Mouse (Mus musculus) embryonic facial prominence, embryonic 10.5 days (tissue): Measurements from ENCODE around the gene Nek7. TPM values are rescaled to one million over a fixed set of nuclear protein-coding genes. Genes with fewer than 3 reads are reported as not detected.

Experiments used
- DNase-seq: peaks from one replicate; pipeline ENCODE4 v3.0.0-alpha.2; 2017; ENCODE audit warnings: low spot score
- H3K27ac ChIP-seq: fragments of 300-500 bp; sonication (generic); replicated peaks from 2 replicates; pipeline ENCODE4 v1.5.1; 2016; ENCODE audit warnings: mild to moderate bottlenecking
- H3K27me3 ChIP-seq: fragments of 300-500 bp; sonication (generic); replicated peaks from 2 replicates; pipeline ENCODE4 v1.6.1; 2016; ENCODE audit warnings: low read depth, mild to moderate bottlenecking; ENCODE audit not compliant: poor library complexity, severe bottlenecking
- H3K36me3 ChIP-seq: fragments of 300-500 bp; sonication (generic); replicated peaks from 2 replicates; pipeline ENCODE4 v1.6.1; 2016; ENCODE audit warnings: mild to moderate bottlenecking, moderate library complexity
- H3K4me1 ChIP-seq: fragments of 300-500 bp; sonication (generic); 2 replicates; pipeline ENCODE4 v1.6.1; 2016
- H3K4me3 ChIP-seq: fragments of 300-500 bp; sonication (generic); 2 replicates; pipeline ENCODE4 v1.5.1; 2016; ENCODE audit warnings: mild to moderate bottlenecking, moderate library complexity
- H3K9me3 ChIP-seq: fragments of 300-500 bp; sonication (generic); 2 replicates; pipeline ENCODE4 v1.6.1; 2016; ENCODE audit warnings: mild to moderate bottlenecking
- WGBS: fragments of 180-500 bp; shearing (Covaris S2); methylation state at CpG from one replicate; pipeline ENCODE4 v1.1.7; 2016; 5-methylcytosine and 5-hydroxymethylcytosine counted together
- polyA plus RNA-seq: library from polyadenylated mRNA; unstranded; fragments of >200 nt; fragmentation: Nextera tagmentation; extraction: Ambion mirVana; gene quantifications from 2 replicates; pipeline ENCODE4 v1.2.1, GENCODE M21; 2016

Nek7 gene
- polyA plus RNA-seq, 1 experiment from 2014 or later = 23.1 TPM

DNA sequence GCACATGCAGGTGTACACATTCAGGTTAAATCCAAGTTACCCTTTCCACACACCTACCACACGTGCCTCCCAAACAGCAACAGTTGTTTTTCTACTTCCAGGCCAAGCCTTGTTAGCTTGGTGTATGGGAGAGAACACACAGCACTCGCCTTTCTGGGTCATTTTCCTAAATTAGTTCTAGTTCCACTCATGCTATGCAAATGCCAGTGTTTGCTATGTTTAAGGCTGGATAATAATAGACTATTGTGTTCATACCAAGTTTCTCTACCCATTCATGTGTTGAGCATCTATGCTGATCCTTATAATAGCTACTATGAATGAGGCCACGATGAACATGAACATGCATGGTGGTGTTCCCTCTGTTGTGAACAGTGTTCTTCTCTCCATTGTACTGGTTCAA, 158.5 kb downstream of the Nek7 start:
- DNase-seq = no peak
- Histone ChIP-seq H3K36me3 (no peaks in the 10 kb centered on the region), H3K27me3 (no peaks in the 10 kb centered on the region), H3K4me3 (no peak overlapping the region), H3K4me1 (peaks cover 5% of the 10 kb centered on the region; the same call in 1 of the 2 replicates), H3K27ac (no peak overlapping the region), H3K9me3 (peaks cover 4% of the 10 kb centered on the region; the same call in 1 of the 2 replicates)
- WGBS = 83% methylated on average over 3 of the region's 3 CpGs

DNA sequence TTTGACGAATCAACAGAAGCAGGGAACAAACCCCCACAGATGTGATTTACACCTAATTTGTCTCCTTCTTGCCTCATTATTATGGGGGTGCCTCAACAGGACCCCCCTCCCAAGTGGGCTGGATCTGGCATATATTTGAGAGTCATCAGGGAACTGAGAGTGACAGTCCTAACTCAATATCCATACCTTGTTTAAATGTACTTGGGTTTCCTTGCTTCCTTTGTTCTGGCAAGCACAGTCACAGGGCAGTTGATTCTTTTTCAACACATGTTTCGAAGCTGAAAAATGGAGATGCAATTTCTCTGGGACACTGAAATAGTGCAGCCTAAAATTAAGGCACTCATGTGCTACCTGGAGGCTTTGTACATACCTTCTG, 170.5 kb downstream of the Nek7 start:
- Histone ChIP-seq H3K9me3 (no peaks in the 10 kb centered on the region), H3K27ac (no peak overlapping the region), H3K4me1 (no peaks in the 10 kb centered on the region), H3K4me3 (no peak overlapping the region), H3K36me3 (no peaks in the 10 kb centered on the region), H3K27me3 (no peaks in the 10 kb centered on the region)
- no peak for DNase-seq
- WGBS = 73% methylated on average over 2 of the region's 2 CpGs

DNA sequence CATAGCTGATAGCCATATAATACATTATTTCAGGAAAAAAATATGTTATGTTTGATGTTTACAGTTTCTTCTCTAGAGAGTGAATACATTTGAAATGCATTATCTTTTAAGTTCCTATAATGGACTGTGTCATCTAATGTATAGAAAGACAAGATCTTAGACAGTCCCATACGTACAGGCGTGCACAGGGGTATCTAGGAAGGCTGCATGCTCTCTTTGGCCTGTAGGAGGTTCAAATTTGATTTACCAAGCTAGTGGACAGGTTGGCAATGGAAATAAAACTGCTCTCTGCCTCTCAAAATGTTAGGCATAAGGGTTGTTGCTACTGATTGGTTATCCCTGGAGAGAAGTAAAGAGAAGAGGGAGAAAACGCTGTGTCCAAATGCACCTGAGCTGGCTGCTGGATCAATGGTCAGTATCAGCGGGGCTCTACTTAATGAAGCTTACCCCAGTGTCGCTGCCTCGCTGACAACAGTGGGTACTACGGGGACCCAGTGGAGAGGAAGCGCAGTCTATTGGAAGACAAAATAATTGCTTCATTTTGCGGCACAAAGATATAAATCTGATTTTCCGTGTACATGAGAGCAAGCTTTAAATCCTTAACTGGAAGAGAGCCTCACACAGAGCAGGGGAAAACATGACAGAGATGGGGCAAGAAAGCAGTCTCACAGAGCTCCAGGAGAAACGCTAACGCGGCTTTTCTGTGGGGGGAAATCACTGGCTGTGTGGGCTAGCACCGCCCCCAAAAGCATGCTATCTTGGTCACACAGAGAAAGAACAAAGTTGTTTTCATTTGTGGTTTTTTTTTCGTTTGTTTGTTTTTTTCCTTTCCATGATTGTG, 171.1 kb downstream of the Nek7 start:
- H3K4me3 ChIP-seq = no peak overlapping the region
- no peaks in the 10 kb centered on the region for H3K27me3 ChIP-seq
- H3K4me1 ChIP-seq = no peaks in the 10 kb centered on the region
- 71% methylated on average over 15 of the region's 15 CpGs for whole genome bisulfite sequencing
- no peak for DNase-seq
- H3K9me3 ChIP-seq = no peaks in the 10 kb centered on the region
- no peak overlapping the region for H3K27ac ChIP-seq
- H3K36me3 ChIP-seq = no peaks in the 10 kb centered on the region

DNA sequence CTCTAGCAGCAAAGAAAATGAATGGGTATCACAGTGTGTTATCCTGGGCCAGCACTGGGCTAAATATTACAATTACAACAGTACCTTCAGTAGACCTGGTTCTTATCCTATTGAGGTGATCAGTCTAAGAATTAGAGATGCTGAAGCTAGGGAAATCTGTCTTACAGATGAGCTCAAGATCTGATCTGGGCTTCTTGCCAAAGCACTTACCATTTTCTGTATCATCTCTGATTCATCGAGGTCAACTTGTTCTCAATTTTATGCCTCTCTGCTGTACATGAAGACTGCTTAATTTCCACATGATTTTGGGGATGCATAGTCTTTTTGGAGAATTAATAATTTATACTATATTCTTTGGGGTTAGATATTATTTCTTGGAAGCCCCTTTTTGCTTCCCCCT, 173.1 kb downstream of the Nek7 start:
- no peaks in the 10 kb centered on the region for H3K4me1 ChIP-seq
- H3K27ac ChIP-seq = no peak overlapping the region
- WGBS = 88% methylated on average over 1 of the region's 1 CpGs
- no peak overlapping the region for H3K4me3 ChIP-seq
- DNase-seq = no peak
- H3K36me3 ChIP-seq = no peaks in the 10 kb centered on the region
- H3K27me3 ChIP-seq = no peaks in the 10 kb centered on the region
- H3K9me3 ChIP-seq = no peaks in the 10 kb centered on the region

Other genes with a start within 250 kb of the Nek7 start
- gene Lhx9, start 228.4 kb upstream of the Nek7 start, polyA plus RNA-seq = 1.4 and 2.1 TPM in 2 replicates
- gene 2310009B15Rik, start 236.7 kb upstream of the Nek7 start, polyA plus RNA-seq = 35.3 and 35.6 TPM in 2 replicates